Mouse (Mus musculus) embryonic fibroblast, embryonic 13.5 days (primary cell): Measurements from ENCODE around the gene Zfp12.

ENCODE experiments used
- CTCF ChIP-seq: IDR thresholded peaks from 2 replicates; pipeline ENCODE4 v1.5.1; 2011; ENCODE audit warnings: mild to moderate bottlenecking, control low read depth, low read length, moderate library complexity, borderline replicate concordance; ENCODE audit not compliant: insufficient read depth
- POLR2A ChIP-seq: IDR thresholded peaks from 2 replicates; pipeline ENCODE4 v1.6.1; 2011; ENCODE audit warnings: low read depth, mild to moderate bottlenecking, control low read depth, low read length, moderate library complexity

GRCm38 (mm10) chr5:143255802-143256201, 20.8 kb downstream of the Zfp12 start:
- TF ChIP-seq POLR2A (no peak), CTCF (no peak)
